Mouse (Mus musculus): ENCODE data around the gene Lrrc3c. TPM values are rescaled to one million over a fixed set of nuclear protein-coding genes. Genes with fewer than 3 reads are reported as not detected.

Gene Lrrc3c
- total and polyA plus RNA-seq, 2 experiments from 2014 or later: not detected

DNA sequence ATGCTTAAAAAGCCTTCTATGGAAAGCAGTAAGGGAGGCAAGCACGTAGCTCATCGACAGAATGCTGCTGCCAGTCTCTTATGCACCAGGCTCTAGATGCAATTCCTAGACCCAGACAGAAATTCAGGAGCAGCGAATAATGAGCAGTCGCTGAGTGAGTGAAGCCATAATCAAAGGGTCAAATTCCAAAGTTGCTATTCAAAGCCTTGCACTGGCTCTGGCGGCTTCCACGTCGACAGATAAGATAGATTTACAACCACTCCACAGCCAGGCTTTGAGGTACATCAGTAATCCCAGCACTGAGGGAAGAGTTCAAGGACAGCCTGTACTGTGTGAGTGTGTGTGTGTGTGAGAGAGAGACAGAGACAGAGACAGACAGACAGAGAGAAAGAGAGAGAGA, 37.1 kb upstream of the Lrrc3c start:
- Histone ChIP-seq H3K27me3 (ENCODE audit: insufficient read depth, low read length) (no peaks in the 10 kb centered on the region), H3K27ac (ENCODE audit: low read depth, low read length) (no peak overlapping the region), H3K36me3 (ENCODE audit: insufficient read depth) (no peaks in the 10 kb centered on the region), H3K4me2 (ENCODE audit: low read depth) (no peak overlapping the region), H3K9ac (no peak overlapping the region), H3K4me1 (ENCODE audit: insufficient read depth) (no peaks in the 10 kb centered on the region), H3K9me3 (ENCODE audit: low read length) (no peaks in the 10 kb centered on the region), H3K4me3 (ENCODE audit: low read depth, low read length) (no peak overlapping the region)
- TF ChIP-seq CTCF (IDR thresholded peaks at IDR 0.05; ENCODE audit: low read depth): no peak
- DNase-seq (no peak), ATAC-seq (no peak)
- 10% methylated on average over 7 of the region's 7 CpGs for WGBS

DNA sequence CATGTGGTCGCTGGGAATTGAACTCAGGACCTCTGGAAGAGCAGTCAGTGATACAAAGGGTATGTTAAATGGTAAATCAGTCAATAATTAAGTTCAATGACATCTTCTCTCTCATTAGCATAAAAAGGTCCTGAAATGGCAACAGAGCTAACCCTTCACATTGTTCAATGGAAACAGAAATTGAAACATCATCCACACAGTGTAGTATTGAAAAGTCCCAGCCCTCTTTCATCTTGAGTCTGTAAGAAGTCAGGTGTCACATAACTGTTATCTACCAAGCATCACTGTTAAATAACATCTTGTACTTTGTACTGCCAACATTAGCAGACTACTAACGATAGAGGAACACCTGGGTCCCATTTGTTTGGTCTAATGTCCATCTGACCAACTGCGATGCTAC, 35.1 kb upstream of the Lrrc3c start:
- WGBS: 81% methylated on average over 3 of the region's 3 CpGs
- Histone ChIP-seq H3K9ac (no peak overlapping the region), H3K27ac (ENCODE audit: low read depth, low read length) (no peak overlapping the region), H3K4me2 (ENCODE audit: low read depth) (no peak overlapping the region), H3K27me3 (ENCODE audit: insufficient read depth, low read length) (no peaks in the 10 kb centered on the region), H3K36me3 (ENCODE audit: insufficient read depth) (no peaks in the 10 kb centered on the region), H3K9me3 (ENCODE audit: low read length) (no peaks in the 10 kb centered on the region), H3K4me1 (ENCODE audit: insufficient read depth) (no peaks in the 10 kb centered on the region), H3K4me3 (ENCODE audit: low read depth, low read length) (no peak overlapping the region)
- ATAC-seq (no peak), DNase-seq (no peak)
- no peak for TF ChIP-seq CTCF (IDR thresholded peaks at IDR 0.05; ENCODE audit: low read depth)

DNA sequence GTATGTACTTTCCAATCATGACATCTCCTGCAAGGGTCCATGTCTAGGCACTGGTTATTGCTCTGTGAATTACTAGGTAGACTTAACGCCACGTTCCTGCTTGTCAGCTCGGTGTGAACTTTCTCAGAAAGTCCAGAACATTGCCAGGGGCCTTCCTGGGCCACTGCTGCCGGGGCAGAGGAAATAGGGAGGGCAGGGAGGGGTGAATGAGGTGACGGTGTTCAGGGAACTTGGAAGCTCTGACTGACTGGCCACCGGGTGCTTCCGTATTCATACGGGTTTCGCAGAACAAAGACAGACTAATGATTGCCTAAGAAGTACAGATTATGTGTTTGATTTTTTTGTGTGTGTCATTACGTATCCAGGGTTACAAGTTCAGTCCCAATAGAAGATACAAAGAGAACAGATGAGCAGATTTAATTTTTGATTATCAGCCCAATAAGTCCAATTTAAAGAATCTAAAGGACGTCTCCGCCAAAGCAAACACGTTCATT, 34.1 kb upstream of the Lrrc3c start:
- H3K9ac ChIP-seq: no peak overlapping the region
- no peak overlapping the region for H3K27ac ChIP-seq (ENCODE audit: low read depth, low read length)
- DNase-seq (no peak), ATAC-seq (no peak)
- H3K4me3 ChIP-seq (ENCODE audit: low read depth, low read length): no peak overlapping the region
- no peak for TF ChIP-seq CTCF (IDR thresholded peaks at IDR 0.05; ENCODE audit: low read depth)
- H3K9me3 ChIP-seq (ENCODE audit: low read length): no peaks in the 10 kb centered on the region
- no peaks in the 10 kb centered on the region for H3K36me3 ChIP-seq (ENCODE audit: insufficient read depth)
- H3K27me3 ChIP-seq (ENCODE audit: insufficient read depth, low read length): no peaks in the 10 kb centered on the region
- WGBS: 49% methylated on average over 13 of the region's 13 CpGs
- no peaks in the 10 kb centered on the region for H3K4me1 ChIP-seq (ENCODE audit: insufficient read depth)
- H3K4me2 ChIP-seq (ENCODE audit: low read depth): no peak overlapping the region

DNA sequence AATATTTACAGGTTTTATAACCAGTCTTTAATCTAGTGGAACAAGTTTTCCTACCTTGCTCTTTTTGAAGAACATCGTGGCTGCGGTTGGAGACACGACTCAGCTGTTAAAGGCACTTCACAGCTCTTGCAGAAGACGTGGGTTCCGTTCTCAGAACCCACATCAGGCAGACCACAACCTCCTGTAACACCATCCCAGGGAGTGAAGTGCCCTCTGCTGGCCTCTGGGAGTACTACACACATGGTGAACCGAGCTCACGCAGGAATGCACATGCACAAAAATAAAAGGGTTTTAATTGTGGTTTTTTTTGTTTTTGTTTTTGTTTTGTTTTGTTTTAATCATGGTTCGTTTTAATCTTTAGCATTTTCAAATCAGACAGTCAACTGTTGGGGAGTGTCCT, 29.8 kb upstream of the Lrrc3c start:
- Histone ChIP-seq H3K4me2 (ENCODE audit: low read depth) (no peak overlapping the region), H3K36me3 (ENCODE audit: insufficient read depth) (no peaks in the 10 kb centered on the region), H3K27me3 (ENCODE audit: insufficient read depth, low read length) (no peaks in the 10 kb centered on the region), H3K9ac (no peak overlapping the region), H3K27ac (ENCODE audit: low read depth, low read length) (no peak overlapping the region), H3K4me3 (ENCODE audit: low read depth, low read length) (no peak overlapping the region), H3K9me3 (ENCODE audit: low read length) (no peaks in the 10 kb centered on the region), H3K4me1 (ENCODE audit: insufficient read depth) (no peaks in the 10 kb centered on the region)
- 87% methylated on average over 8 of the region's 8 CpGs for WGBS
- ATAC-seq: no peak
- DNase-seq: no peak
- TF ChIP-seq CTCF (IDR thresholded peaks at IDR 0.05; ENCODE audit: low read depth): peak; percentile 31; the same call in 1 of the 2 replicates

DNA sequence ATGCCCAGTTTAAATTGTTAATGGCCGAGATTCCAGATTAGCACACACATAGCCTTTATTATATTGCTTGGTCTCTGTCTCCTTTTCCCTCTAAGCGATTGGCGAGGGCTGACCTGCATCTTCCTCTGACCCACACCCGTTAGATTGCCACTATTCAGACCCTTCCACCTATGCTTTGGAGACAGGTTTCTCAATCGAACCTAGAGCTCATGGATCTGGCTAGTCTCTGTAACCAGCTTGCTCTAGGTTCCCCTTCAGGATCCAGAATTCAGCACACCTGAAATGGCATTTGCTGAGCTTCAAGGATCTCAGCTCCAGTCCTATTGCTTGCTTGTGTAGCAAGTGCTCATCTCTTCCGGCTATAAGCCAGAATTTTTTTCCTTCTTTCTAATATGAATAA, 28.6 kb upstream of the Lrrc3c start:
- Histone ChIP-seq H3K4me1 (ENCODE audit: insufficient read depth) (no peaks in the 10 kb centered on the region), H3K36me3 (ENCODE audit: insufficient read depth) (no peaks in the 10 kb centered on the region), H3K9me3 (ENCODE audit: low read length) (no peaks in the 10 kb centered on the region), H3K27ac (ENCODE audit: low read depth, low read length) (no peak overlapping the region), H3K4me3 (ENCODE audit: low read depth, low read length) (no peak overlapping the region), H3K9ac (no peak overlapping the region), H3K4me2 (ENCODE audit: low read depth) (no peak overlapping the region), H3K27me3 (ENCODE audit: insufficient read depth, low read length) (no peaks in the 10 kb centered on the region)
- ATAC-seq (no peak), DNase-seq (no peak)
- no peak for TF ChIP-seq CTCF (IDR thresholded peaks at IDR 0.05; ENCODE audit: low read depth)
- 83% methylated on average over 6 of the region's 6 CpGs for WGBS

DNA sequence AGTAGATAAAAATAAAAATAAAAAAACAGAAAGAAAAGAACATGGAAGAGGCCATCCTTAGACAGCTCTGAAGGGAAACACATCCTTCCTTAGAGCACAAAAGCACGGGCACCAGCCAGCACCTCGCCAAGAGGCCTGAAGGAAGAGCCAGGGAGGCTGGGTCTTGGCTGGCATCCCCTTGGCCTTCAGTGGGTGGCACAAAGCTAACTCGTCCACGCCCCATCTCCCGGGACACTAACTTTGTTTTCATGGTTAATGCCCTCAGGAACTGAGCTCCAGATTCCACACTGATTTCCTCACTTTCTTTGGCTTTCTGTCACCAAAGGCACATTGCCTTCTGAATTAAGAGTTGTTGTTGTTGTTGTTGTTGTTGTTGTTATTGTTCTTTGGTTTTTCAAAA, 20.3 kb upstream of the Lrrc3c start:
- Histone ChIP-seq H3K9ac (no peak overlapping the region), H3K9me3 (ENCODE audit: low read length) (no peaks in the 10 kb centered on the region), H3K4me2 (ENCODE audit: low read depth) (no peak overlapping the region), H3K27ac (ENCODE audit: low read depth, low read length) (no peak overlapping the region), H3K36me3 (ENCODE audit: insufficient read depth) (peaks cover 16% of the 10 kb centered on the region), H3K4me1 (ENCODE audit: insufficient read depth) (no peaks in the 10 kb centered on the region), H3K4me3 (ENCODE audit: low read depth, low read length) (no peak overlapping the region), H3K27me3 (ENCODE audit: insufficient read depth, low read length) (no peaks in the 10 kb centered on the region)
- 70% methylated on average over 5 of the region's 5 CpGs for WGBS
- no peak for ATAC-seq
- no peak for TF ChIP-seq CTCF (IDR thresholded peaks at IDR 0.05; ENCODE audit: low read depth)
- DNase-seq: no peak

DNA sequence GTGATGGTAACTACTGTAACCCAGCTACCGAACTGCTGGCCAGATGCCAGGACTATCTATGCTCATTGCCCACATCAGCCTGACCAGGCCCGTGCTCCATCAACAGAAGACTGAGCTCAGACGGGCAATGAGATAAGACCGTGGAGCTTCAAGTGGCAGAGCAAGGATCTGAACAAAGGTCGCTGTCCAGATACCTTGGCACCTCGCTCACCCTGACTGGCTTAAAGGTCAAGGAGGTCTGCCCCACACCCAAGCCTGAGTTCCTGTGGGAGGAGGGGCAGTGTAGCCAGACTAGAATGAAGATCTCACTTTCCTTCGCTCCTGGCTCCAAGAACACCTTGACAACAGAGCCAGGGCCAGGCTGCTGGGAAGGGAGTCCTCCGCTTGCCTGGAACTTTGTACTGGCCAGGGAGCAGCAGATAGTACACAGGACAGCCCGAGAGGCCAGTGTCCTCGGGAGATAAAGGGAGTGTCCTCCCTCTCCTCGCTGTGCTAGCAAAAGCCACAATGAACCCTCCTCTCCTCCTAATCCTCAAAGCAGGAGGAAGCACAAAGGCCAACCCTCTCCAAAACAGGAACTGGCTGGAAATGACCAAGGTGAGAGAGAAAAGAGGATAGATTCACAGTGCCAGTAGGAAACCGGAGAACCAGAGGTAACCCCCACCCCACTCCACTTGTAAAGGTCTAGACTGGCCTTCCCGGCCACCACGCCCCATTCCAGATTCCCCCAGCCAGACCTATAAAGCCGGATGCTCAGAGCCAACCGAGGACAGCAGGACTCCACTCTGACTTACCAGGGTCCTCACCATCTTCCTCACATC, 17.6 kb upstream of the Lrrc3c start:
- Histone ChIP-seq H3K36me3 (ENCODE audit: insufficient read depth) (peaks cover 25% of the 10 kb centered on the region), H3K27me3 (ENCODE audit: insufficient read depth, low read length) (no peaks in the 10 kb centered on the region), H3K27ac (ENCODE audit: low read depth, low read length) (no peak overlapping the region), H3K9me3 (ENCODE audit: low read length) (no peaks in the 10 kb centered on the region), H3K4me1 (ENCODE audit: insufficient read depth) (peaks cover 1% of the 10 kb centered on the region; the same call in 1 of the 2 replicates), H3K9ac (no peak overlapping the region), H3K4me3 (ENCODE audit: low read depth, low read length) (no peak overlapping the region), H3K4me2 (ENCODE audit: low read depth) (no peak overlapping the region)
- WGBS: 67% methylated on average over 16 of the region's 16 CpGs
- no peak for ATAC-seq
- no peak for TF ChIP-seq CTCF (IDR thresholded peaks at IDR 0.05; ENCODE audit: low read depth)
- no peak for DNase-seq

Data from forebrain, postnatal 0 days (tissue).